Mouse (Mus musculus) G1E-ER4 (cell line): Measurements from ENCODE around the gene Ensa. TPM values are rescaled to one million over a fixed set of nuclear protein-coding genes. Genes with fewer than 3 reads are reported as not detected.

Experiments
- GATA1 ChIP-seq: IDR thresholded peaks from one replicate; pipeline ENCODE4 v1.8.0; 2012; ENCODE audit warnings: low read length, inconsistent platforms
- polyA plus RNA-seq: library from polyadenylated mRNA; stranded (reverse); fragments of >175 nt; gene quantifications from 2 replicates; pipeline ENCODE4 v1.2.3, GENCODE M21; 2012

The Ensa gene
- polyA plus RNA-seq, 1 experiment = 26.3 TPM

GRCm38 (mm10) chr3:95668589-95669308 lies 44.0 kb downstream of the Ensa start:
- no peak for TF ChIP-seq GATA1

- no peak for TF ChIP-seq GATA1
These were observed 44.5 kb downstream of the Ensa start for GRCm38 (mm10) chr3:95669309-95669665.

GRCm38 (mm10) chr3:95671201-95671600 lies 46.4 kb downstream of the Ensa start:
- no peak for TF ChIP-seq GATA1

- no peak for TF ChIP-seq GATA1
These were observed 47.7 kb downstream of the Ensa start for GRCm38 (mm10) chr3:95672461-95672860.

GRCm38 (mm10) chr3:95672861-95673706 lies 48.3 kb downstream of the Ensa start:
- no peak for TF ChIP-seq GATA1

GRCm38 (mm10) chr3:95673707-95674211 lies 49.0 kb downstream of the Ensa start:
- no peak for TF ChIP-seq GATA1

- no peak for TF ChIP-seq GATA1
These were observed 49.4 kb downstream of the Ensa start for GRCm38 (mm10) chr3:95674236-95674635.

- no peak for TF ChIP-seq GATA1
These were observed 50.0 kb downstream of the Ensa start for GRCm38 (mm10) chr3:95674812-95675211.

- no peak for TF ChIP-seq GATA1
These were observed 50.7 kb downstream of the Ensa start for GRCm38 (mm10) chr3:95675301-95676092.

GRCm38 (mm10) chr3:95676745-95677419 lies 52.1 kb downstream of the Ensa start:
- TF ChIP-seq GATA1 = no peak

- no peak for TF ChIP-seq GATA1
These were observed 52.8 kb downstream of the Ensa start for GRCm38 (mm10) chr3:95677420-95678090.

GRCm38 (mm10) chr3:95679551-95679950 lies 54.8 kb downstream of the Ensa start:
- no peak for TF ChIP-seq GATA1

- TF ChIP-seq GATA1 = no peak
These were observed 55.9 kb downstream of the Ensa start for GRCm38 (mm10) chr3:95680673-95681072.

- TF ChIP-seq GATA1 = no peak
These were observed 56.6 kb downstream of the Ensa start for GRCm38 (mm10) chr3:95681365-95681764.

Other genes starting within 250 kb of the Ensa start
- not detected in 2 replicates for gene 4930558C23Rik, start 222.2 kb upstream of the Ensa start, polyA plus RNA-seq
- 49.7 and 51.0 TPM in 2 replicates for gene Arnt, start 190.6 kb upstream of the Ensa start, polyA plus RNA-seq
- not detected in 2 replicates for gene Ctsk, start 125.7 kb upstream of the Ensa start, polyA plus RNA-seq
- not detected in 2 replicates for gene Ctss, start 98.2 kb upstream of the Ensa start, polyA plus RNA-seq
- gene Hormad1, start 65.3 kb upstream of the Ensa start, polyA plus RNA-seq = not detected in 2 replicates
- gene Golph3l, start 36.1 kb upstream of the Ensa start, polyA plus RNA-seq = 1.8 and 2.5 TPM in 2 replicates
- 336 and 436 TPM in 2 replicates for gene Mcl1, start 33.8 kb downstream of the Ensa start, polyA plus RNA-seq
- not detected in 2 replicates for gene Adamtsl4, start 62.9 kb downstream of the Ensa start, polyA plus RNA-seq
- 13.3 and 13.4 TPM in 2 replicates for gene Ecm1, start 114.6 kb downstream of the Ensa start, polyA plus RNA-seq
- gene Tars2, start 135.2 kb downstream of the Ensa start, polyA plus RNA-seq = 30.7 and 60.5 TPM in 2 replicates
- gene Rprd2, start 193.9 kb downstream of the Ensa start, polyA plus RNA-seq = 7.3 and 8.7 TPM in 2 replicates
- 14.4 and 15.7 TPM in 2 replicates for gene Prpf3, start 230.9 kb downstream of the Ensa start, polyA plus RNA-seq
- gene Mrps21, start 246.5 kb downstream of the Ensa start, polyA plus RNA-seq = 23.8 and 280 TPM in 2 replicates